Mouse (Mus musculus) cerebellum, adult 11-12 months (tissue): ENCODE measurements around the gene Tarm1.
A peak's percentile ranks its signal among the peaks of the same experiment; 100 is the strongest.

ENCODE experiments used
- DNase-seq: peaks from one replicate; pipeline ENCODE4 v3.0.0; 2022

The Tarm1 gene

DNA sequence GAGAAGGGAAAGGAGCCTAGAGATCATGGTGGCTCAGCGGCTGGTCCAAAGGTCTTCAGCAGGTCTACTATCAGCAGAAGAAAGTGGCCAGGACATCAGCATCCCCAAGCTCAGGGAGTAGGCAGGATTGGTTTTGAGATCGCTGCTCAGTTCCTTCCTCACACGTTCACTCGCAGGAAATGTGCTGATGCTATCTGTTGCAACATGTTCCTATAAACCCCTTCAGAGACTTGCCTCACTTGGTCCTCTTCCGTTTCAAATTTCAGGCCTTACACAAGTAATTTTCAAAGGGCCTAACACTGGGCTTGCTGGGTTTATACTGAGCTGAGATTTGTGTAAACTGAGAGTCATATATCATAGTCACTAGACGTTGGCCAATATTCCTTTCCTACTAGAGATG lies at the start of gene Tarm1:
Gene Tarm1, minus strand, starts transcription at position 186 of the 400 bp plus-strand sequence.
- no peak for DNase-seq

DNA sequence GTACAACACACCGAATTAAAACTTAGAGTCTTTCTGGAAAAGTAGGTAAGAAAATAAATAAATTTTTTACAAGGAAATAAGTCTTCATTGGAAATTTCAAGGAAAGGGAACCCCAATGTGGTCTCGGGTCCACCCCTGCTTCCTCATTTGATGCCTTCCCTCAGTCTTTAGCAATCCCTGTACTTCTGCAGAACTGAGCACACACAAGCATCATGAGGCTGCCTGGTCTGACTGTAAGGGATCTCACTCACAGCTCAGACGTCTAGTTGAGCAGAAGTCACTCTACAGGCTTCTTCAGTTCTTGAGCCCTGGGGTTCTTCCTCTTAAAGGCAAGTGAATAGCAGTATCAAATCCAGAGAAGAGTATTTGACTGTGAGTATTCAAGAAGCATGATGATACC lies 3.5 kb upstream of the Tarm1 start:
- DNase-seq, result no peak

DNA sequence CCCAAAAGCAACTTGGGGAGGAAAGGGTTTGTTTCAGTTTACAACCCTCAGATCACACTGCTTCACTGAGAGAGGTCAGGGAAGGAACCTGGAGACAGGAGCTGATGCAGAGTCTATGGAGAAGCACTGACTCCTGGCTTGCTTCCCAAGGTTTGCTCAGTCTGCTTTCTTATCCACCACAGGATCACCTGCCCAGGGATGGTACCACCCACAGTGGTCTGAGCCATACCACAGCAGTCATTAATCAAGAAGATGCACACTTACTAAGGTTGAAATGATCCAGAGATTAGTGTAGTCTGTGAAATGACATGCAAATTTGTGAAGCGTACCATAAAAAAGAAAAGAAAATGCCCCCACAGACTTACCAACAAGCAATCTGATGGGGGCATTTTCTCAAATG lies 2.0 kb downstream of the Tarm1 start:
- no peak for DNase-seq

DNA sequence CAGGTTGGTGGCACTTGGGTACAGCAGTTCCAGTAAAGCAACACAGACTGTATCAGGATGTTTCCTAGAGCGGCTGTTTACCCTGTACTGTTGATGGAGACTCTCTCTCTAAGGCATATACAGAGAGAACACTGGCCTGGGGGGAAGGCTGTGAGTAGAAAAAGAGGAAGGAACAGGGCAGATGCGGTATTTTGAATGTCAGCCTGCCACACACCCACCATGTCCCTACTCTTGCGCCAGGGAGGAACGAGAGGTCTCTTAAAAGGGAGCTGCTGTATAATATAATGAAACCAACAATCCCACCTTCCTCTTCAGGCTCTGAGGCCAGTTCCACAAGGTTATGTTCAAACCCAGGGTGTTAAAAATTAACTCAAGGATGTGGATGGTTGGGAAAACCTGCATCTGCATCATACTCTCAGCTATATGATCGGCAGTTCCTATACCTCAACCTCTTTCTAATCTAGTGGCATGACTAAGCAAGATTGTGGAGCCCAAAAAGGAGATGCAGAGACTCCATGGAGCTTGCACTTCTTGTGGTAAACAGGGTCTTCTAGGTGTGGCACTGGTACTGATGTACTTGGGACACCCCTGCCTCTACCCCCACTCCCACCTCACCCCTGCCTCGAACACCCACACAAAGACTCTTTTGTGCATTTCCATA lies 20.3 kb downstream of the Tarm1 start:
- DNase-seq, result no peak

DNA sequence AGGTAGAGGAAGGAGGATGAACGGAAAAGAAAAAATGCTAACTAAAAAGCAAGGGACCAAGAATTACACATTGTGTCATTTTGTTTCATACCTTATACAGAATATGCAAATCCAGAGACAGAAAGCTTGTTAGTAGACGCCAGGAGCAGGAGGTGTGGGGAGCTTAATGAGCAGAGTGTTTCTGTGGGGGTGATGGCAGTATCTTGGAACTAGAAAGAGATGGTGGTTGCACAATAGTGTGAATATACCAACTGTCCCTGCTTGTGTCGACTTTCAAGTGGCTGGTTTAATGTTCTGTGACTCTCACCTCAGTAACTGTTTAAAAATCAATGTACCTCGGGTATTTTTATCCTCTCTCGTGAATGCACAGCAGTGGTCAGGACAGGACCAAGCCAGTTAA lies 25.7 kb downstream of the Tarm1 start:
- DNase-seq, result no peak

DNA sequence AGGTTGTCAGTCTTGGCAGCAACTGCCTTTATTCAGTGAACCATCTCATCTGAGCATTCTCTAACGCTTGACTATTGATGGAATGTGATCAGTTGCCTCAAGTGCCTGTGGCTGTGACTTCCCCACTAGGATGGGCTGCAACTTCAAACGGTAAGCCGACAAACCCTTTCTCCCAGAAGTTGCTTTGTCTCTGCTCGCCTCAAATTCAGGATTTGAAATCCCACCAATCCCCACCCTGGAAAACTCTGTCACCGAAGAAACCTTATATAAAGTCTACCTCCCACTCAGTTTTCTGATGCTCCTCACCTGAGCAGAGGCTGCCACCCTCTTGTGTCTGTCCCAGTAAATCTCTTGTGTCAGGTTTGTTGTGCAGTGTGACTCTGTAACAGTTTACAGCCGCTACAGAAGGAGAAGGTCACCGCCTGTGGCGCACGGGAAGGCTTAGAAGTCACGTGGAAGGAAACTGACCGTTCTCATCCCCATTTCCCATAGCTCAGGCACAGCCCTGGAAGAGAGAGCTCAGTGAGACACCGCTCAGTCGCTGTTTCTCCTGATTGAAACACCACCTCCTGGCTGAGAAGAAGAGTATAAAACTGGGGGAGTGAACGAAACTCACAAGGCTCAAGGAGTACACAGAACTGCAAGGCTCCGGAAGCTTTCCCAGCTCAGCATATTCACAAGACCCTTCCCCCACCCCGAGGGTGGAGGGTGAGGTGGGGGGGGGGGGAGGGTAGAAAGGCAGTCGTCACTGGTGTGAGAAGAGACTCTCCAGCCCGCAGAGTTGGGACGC lies 27.9 kb downstream of the Tarm1 start:
- DNase-seq, result no peak

DNA sequence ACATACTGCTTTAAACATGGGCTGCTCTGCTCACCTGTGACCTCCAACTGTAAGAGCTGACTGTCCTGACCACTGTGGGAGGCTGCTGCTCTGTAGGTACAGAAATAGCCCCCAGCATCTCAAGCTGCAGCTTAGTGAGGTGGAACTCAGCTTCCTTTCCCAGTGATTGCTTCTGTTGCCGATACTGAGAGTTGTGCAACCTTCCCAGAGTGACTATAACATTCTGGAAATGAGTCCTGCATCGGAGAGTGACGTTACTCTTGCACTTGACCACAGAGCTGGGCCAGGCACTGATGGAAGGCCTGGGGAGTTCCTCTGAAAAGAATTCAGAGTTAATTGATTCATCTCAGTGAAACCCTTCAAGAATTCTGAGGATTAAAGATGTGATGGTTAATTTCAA lies 29.6 kb downstream of the Tarm1 start:
- no peak for DNase-seq

DNA sequence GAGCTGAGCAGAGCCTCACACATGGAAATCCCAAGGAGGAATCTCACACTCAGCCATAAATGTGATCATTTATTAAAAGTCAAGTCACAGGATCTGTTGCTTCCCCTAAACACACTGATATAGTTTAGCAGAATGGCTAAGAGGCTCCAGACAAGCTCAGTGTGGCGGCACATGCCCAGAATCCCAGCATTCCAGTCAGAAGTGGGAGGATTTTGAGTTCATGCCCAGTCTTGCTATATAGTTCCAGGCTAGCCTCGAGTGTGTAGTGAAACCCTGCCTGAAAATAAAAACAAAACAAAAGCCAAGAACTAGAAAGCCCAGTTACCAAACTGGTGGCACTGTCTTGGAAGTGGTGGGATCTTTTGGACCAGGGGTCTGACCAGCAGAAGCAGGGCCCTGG lies 33.8 kb downstream of the Tarm1 start:
- DNase-seq, result no peak

DNA sequence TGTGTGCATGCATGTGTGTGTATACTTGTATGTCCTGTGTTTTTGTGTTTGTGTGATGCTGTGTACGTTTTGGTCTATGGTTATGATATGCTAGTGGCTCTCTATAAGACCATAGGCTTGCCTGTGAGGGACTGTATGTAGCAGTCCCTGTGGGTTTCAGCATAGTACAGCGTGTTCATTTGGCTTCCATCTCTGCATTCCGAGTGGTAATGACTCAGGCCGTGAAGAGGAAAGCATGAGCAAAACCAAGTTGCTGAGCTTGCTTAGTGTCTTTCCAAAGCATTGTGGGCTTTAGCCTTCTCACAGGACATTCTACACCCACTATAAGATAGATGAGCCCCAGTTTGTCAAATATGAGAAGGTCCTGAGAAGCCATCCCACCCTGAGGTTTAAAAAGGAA lies 39.1 kb downstream of the Tarm1 start:
- DNase-seq, result no peak

DNA sequence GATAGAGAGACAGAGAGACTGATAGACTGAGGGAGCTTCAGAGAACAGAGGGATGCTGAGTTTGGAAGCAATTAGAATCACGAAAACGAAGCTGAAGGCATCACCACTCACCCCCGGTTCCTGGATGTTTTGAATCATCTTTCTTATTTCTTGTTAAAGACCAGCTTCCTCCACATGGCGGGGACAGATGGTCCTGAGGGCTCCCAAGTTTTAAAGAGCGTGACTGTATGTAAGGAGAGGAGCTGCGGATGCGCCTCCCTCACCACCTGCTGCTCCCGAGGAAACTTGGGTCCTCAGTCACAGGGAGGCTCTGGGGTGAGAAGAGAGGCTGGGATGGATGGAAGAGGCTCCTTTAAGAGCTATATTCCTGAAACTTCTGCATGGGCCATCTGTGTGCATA lies 42.2 kb downstream of the Tarm1 start:
- DNase-seq, result no peak

DNA sequence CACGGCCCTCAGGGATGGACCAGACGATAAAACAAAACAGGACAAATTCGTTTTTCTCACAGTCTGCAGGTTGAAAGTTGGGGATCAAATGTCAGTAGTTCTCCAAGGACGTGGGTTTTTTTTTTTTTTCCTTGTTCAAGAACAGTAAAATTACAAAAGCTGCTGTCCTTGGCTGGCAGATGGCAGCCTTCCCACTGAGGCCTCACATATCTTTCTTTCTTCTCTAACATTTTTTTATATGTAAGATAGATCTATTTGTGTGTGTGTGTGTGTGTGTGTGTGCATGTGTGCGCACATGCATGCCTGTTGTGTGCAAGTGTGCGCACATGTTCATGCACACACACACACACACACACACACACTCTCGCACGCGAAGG lies 44.6 kb downstream of the Tarm1 start:
- no peak for DNase-seq

DNA sequence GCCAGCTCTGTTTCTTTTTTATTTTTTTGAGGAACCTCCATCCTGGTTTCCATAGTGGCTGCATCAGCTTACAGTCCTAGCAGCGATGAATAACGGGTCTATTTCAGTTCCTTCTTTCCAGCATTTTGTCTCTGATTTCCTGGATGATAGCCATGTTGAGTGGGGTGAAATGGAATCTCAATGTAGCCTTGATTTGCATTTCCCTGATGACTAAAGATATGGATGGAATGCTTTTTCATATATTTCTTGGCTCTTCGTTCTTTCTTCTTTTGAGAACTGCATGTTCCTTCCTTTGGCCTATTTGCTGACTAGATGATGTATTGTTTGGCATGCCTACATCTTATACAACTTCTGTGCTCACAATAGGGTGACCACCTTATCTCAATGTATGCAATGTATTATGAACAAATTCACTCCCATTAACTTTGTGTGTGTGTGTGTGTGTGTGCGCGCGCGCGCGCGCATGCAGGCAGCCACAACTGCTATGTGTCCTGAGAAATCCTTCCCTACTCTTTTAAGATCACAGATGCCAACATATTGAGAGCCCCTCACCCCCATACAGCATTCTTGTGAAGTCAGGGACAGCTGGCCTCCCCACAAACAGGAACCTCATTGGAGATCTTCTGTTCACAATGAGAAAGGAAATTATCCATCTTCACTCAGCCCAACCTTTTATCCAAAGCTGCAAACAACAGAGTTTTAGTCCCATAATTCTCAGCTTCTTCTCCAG lies 45.1 kb downstream of the Tarm1 start:
- DNase-seq, result no peak

DNA sequence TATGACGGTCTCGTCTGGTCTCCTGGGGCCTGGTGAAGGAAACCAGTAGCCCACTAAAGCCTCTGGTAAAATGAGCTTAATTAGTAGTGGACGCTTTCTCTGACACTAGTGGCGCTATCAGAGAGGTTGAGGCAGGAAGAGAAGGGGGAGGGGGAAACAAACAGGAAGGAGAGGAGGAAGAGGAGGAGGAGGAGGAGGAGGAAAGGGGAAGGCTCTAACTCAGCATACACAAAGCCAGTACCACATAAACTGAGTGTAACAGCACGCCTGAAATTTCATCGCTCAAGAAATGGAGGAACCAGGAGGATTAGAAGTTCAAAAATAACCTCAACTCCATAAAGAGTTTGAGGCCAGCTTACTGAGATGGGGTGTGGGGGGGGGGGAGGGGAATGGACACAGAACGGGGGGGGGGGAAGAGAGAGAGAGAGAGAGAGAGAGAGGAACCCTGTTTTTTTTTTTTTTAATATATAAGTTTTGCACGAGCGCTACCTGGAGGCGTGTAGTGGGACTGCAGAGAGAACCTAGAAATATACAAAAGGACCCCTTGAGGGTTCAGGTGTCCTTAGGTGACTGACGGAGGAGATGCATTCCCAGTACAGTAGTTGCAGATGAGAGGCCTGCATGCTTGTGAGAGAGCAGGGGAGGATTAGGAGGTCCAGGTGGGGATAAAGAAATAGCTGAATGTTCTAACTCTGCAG lies 48.8 kb downstream of the Tarm1 start:
- no peak for DNase-seq

DNA sequence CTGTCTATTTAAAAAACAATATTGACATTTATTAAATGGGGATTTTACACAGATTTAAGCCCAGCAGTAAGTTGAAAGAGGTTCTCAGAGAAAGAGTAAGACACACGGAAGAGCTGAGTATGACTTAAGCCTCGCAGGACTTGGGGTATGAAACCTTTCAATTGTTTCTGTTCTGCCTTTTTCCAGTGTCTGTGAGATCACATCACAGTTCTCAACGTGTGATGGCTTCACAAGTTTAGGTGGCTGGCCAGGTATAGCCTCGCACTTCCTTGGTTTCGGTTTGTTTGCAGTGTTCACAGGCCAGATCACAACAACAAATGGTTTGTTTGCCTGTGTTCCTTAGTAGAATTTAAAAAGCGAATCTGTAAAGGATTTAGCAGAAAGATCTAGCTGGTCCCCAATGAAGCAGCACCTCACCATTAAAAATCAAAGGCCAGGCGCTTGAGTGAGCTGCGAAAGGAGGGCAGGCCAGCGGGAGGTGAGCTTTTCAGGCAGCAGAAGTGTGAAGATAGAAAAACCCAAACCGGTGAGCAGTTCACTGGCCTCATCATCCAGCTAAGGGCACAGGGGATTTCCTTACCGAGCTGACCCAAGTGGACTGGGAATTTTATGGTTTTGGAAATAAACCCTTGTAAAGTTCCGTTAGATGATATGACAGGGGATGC lies 49.5 kb downstream of the Tarm1 start:
- DNase-seq, result no peak

DNA sequence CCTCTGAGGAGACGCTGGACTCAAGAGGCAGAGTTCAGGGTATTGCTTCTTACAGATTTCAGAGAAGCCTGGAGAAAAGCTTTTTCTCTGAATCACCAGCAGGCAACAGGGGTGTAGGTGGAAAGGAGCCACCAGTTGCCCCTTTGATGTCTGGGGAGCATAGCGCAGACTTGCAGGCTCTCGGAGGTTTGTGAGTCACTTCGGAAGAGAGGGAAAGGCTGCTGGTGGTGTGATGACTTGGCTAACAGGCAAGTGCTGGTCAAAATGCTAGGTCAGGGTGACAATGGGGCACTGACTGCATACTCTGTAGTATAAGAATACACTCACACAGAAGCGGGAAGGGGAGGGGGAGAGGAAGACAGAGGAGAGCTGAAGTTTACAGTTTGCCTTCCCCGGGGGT lies 51.3 kb downstream of the Tarm1 start:
- no peak for DNase-seq

DNA sequence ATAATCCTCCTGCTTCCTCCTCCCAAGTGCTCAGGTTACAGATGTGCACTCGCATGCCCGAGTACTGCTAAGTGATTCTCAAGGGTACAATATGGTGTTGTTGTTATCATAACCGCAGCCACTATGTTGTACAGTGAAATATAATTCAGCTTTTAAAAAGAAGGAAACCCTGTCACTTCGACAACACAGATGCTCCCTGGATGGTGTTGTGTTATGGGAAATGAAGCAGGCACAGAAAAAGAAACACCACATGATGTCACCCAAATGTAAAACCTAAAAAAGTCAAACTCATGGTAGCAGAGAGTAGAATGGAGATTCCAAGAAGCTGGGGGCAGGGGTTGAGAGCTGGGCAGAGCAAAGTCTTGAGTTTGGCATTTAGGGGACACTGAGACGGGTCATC lies 51.8 kb downstream of the Tarm1 start:
- no peak for DNase-seq

DNA sequence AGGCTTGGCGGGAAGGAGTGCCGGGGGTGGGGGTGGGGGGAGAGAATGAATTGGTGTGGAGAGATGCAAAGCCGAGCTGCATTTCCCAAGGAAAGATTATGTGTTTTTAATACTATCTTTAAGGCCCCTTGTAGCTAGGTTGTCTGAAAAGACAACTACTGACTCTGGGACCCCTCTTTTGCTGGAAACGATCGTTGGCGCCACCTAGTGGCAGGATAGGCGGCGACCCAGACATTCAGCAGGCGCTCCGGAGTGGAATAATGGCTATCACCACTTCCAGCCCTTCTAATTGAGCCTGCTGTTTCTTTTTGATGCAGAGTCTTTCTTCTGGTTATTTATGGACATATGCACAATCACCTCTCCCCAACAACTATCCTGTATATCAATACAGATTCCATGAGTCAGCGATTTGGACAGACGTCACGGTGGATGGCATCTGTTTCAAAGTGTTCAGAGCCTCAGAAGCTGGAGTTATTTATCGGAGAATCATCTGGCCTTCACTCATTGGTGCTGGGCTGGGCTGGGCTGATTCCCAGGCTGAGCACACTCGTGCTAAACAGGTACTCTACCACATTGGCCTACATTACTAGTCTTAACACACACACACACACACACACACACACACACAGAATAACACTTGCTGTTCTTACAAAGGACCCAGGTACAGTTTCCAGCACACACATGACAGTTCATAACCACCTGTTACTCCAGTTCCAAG lies 53.5 kb downstream of the Tarm1 start:
- DNase-seq, result peak; percentile 33

DNA sequence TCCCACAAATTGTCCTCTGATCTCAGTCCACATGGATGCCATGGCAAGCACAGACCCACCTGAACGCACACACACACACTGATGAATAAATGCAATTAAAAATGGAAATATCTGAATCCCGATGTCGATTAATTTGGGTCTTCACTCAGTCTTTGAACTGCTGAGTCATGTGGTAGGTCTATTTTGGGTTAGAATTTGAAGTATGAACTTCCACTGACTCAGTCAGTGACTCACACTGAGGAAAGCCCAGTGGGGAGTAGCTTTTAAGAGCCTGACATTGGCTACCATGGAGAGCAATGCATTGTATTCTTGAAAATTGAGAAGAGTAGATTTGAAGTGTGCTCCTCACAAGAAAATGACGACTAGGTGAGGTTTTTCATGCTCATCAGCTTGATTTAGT lies 55.4 kb downstream of the Tarm1 start:
- no peak for DNase-seq

DNA sequence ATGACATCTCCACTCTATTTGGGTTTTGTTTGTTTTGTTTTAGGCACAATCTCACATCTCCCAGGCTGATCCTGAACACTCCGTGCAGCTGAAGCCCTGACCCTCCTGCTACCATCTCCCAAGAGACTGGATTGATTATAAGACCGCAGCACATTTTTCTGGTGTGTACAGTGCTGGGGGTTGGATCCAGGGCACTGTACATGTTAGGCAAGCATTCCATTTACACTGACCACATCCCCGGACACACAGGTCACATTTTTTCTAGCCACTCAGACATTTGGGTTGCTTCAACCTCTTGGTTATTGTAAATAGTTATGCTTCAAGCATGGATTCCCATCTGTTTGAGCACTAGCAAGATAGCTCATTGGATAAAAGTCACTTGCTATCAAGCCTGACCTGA lies 55.8 kb downstream of the Tarm1 start:
- no peak for DNase-seq

DNA sequence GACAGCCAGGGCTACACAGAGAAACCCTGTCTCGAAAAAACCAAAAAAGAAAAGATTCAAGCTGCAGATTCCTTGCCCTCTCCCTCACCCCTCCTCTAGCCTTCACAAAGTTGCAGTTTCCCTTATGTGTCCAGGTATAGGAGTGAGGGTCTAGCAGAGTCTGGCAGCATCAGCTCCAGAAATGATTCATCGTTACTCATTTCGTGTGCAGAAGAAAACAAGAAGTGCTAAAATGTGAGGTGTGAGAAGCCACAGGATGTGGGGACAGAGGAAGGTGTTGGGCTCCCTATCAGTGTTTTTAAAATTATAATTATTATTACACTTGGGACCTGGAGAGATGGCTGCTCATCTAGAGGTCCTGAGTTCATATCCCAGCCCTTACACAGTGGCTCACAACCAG lies 57.7 kb downstream of the Tarm1 start:
- no peak for DNase-seq

DNA sequence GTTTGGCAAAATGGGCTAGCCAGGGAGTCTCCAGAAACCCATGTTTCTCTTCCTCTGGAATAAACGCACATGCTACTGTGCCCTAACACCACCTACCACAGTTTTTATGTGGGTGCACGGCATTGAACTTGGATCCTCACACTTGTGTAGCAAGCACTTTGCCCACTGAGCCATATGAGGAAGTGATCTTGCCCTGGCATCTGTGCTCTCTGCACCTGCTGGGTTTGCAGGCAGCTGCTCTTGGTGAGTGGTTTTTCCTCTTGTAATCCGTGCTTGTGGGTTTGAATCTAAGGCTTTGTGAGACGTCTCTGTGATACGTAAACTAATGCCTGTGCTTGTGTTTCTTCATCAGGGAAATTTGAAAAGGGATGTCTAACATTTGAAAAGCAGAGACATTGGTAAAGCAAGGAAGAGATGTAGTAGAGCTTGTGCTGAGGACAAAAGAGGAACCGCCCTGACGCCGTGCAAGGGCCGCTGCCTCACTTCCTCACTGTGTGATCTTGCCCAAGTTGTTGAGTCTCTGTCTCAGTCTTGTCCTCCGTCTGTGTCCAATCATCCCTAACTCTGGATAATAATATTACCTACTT lies 59.9 kb downstream of the Tarm1 start:
- no peak for DNase-seq

DNA sequence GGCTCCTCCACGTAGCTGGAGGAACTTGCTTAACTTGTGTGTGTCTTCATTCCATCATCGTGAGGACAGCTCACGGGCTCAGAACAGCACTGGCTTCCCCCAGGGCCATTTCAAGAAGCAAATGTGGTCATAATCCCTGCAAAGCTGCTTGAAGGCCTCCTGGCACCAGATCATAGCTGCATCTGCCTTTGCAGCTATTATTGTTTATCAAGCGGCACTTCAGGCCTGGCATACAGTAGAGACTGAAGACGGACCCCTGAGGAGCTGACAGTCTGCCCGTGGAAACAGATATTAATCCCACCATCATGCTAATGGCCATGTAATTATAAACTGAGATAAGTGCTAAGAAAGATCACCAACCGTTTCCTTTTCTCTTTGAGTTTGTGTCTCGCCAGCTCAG lies 61.9 kb downstream of the Tarm1 start:
- DNase-seq, result no peak
